ENCODE assay signal across 8 mouse cellular contexts in the genomic region with DNA sequence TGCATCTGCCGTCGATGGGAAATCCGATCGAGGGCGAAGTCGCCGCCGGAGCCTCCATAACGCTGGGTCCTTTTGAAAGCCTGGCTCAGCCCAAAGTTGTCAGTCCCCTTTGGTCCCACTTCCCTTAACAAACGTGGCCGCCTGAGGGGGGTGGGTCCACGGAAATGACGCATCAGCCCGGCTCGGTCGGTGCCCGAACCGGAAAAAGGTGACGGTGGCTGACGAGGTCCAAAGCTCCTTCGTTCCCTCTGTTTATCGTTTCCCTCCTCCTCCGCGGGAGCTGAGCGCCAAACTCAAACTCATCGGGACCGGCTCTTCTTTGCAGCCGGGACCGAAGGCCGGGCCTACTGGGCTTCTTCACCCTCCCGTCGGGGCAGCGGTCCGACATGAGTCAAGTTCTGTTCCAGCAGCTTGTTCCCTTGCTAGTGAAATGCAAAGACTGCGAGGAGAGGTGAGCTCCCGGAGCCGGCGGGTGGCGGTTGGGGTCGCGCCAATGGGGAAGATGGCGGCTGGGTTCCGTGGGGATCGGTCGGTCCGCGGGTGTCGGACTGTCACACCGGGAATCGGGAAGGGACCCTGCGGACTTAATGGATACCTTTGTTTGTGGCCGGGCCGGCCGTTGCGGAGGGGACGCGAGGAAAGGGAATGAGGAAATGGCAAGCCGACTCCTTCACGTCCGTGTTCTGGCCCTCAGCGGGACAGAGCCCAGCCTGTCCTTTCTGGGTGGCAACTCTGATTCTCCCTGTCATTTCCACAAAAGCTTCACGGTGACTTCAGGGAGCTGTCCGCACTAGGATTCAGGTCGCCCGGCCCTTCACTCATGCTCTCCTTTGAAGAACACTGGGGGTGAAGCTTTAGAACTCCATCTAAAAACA. TPM values are rescaled to one million over a fixed set of nuclear protein-coding genes. Genes with fewer than 3 reads are reported as not detected.
A peak's percentile ranks its signal among the peaks of the same experiment; 100 is the strongest.
DNase-seq lines count a peak whose midpoint lies in the region; ATAC-seq and TF ChIP-seq lines count a peak whose summit lies in the region.

Sass6 (plus strand) TSS at position 255 of the 875 bp plus-strand sequence.

- H3K36me3 ChIP-seq in ES-Bruce4 (ENCODE audit: control insufficient read depth, insufficient read depth, low read length, poor library complexity, severe bottlenecking): peaks cover 11% of the 10 kb centered on the region
- peaks cover 20% of the 10 kb centered on the region for H3K36me3 ChIP-seq in forebrain, embryonic 13.5 days (ENCODE audit: poor library complexity, severe bottlenecking)
- peaks cover 8% of the 10 kb centered on the region for H3K36me3 ChIP-seq in liver, postnatal 0 days (replicated peaks; ENCODE audit: insufficient read depth, low read length)
- H3K36me3 ChIP-seq in neural tube, embryonic 14.5 days (ENCODE audit: control insufficient read depth, insufficient read depth, low read length): peaks cover 14% of the 10 kb centered on the region; the same call in 1 of the 2 replicates

- TF ChIP-seq POLR2A in ES-Bruce4 (IDR thresholded peaks at IDR 0.05; ENCODE audit: insufficient read depth, low read length): no peak

- 0 out of 2 replicates have a peak within 1 kb of the TSS, but pooled peaks have one; percentile 12 for H3K27ac ChIP-seq in ES-Bruce4 (ENCODE audit: insufficient read depth, low read length)
- H3K27ac ChIP-seq in forebrain, embryonic 13.5 days: peak within 1 kb of the TSS; percentile 85
- peak within 1 kb of the TSS; percentile 82 for H3K27ac ChIP-seq in liver, postnatal 0 days (ENCODE audit: low read depth)
- peak within 1 kb of the TSS; percentile 68 for H3K27ac ChIP-seq in neural tube, embryonic 14.5 days (ENCODE audit: low read depth, low read length)

- peak; percentile 99 to 100 for DNase-seq in heart, postnatal 10 days
- peak; percentile 98 for DNase-seq in large intestine, adult 2 months (ENCODE audit: low read depth, low spot score)
- DNase-seq in liver, postnatal 0 days: peak; percentile 99
- DNase-seq in testis, postnatal 10 days (ENCODE audit: low spot score): peak; percentile 98

- peak within 1 kb of the TSS; percentile 84 for H3K4me3 ChIP-seq in ES-Bruce4 (ENCODE audit: low read depth, low read length)
- H3K4me3 ChIP-seq in forebrain, embryonic 13.5 days: peak within 1 kb of the TSS; percentile 85
- peak within 1 kb of the TSS; percentile 92 for H3K4me3 ChIP-seq in liver, postnatal 0 days (ENCODE audit: low read depth, low read length)
- peak within 1 kb of the TSS; percentile 82 for H3K4me3 ChIP-seq in neural tube, embryonic 14.5 days (ENCODE audit: low read depth, low read length)

- no peaks in the 10 kb centered on the region for H3K27me3 ChIP-seq in ES-Bruce4 (ENCODE audit: control insufficient read depth, insufficient read depth, low read length, poor library complexity, severe bottlenecking)
- no peaks in the 10 kb centered on the region for H3K27me3 ChIP-seq in forebrain, embryonic 13.5 days
- H3K27me3 ChIP-seq in liver, postnatal 0 days (ENCODE audit: insufficient read depth, low read length): no peaks in the 10 kb centered on the region
- H3K27me3 ChIP-seq in neural tube, embryonic 14.5 days (ENCODE audit: control insufficient read depth, insufficient read depth, low read length): no peaks in the 10 kb centered on the region

- under 1% methylated on average over 62 of the region's 65 CpGs for WGBS in forebrain, embryonic 13.5 days
- WGBS in large intestine, adult 2 months: under 1% methylated on average over 65 of the region's 65 CpGs
- under 1% methylated on average over 64 of the region's 65 CpGs for WGBS in liver, postnatal 0 days (ENCODE audit: insufficient replicate concordance)
- under 1% methylated on average over 65 of the region's 65 CpGs for WGBS in neural tube, embryonic 14.5 days

- peak within 1 kb of the TSS; percentile 83 for H3K4me2 ChIP-seq in forebrain, embryonic 13.5 days
- peak within 1 kb of the TSS; percentile 79 for H3K4me2 ChIP-seq in liver, postnatal 0 days (ENCODE audit: low read depth, low read length)
- H3K4me2 ChIP-seq in neural tube, embryonic 14.5 days (ENCODE audit: low read depth, low read length): peak within 1 kb of the TSS; percentile 87

- TF ChIP-seq CTCF in ES-Bruce4 (IDR thresholded peaks at IDR 0.05; ENCODE audit: low read depth, low read length): no peak
- TF ChIP-seq CTCF in liver, postnatal 0 days (IDR thresholded peaks at IDR 0.05; ENCODE audit: low read depth): no peak

- ATAC-seq in cerebellum, adult (ENCODE audit: insufficient number of reproducible peaks, low FRiP score, low TSS enrichment): peak; percentile 94
- ATAC-seq in forebrain, embryonic 13.5 days: peak; percentile 99
- peak; percentile 97 for ATAC-seq in liver, postnatal 0 days
- ATAC-seq in neural tube, embryonic 14.5 days (ENCODE audit: low read depth): peak; percentile 98

- H3K4me1 ChIP-seq in ES-Bruce4 (ENCODE audit: control insufficient read depth, insufficient read depth, low read length): no peaks in the 10 kb centered on the region
- peaks cover 15% of the 10 kb centered on the region for H3K4me1 ChIP-seq in forebrain, embryonic 13.5 days
- H3K4me1 ChIP-seq in liver, postnatal 0 days (ENCODE audit: insufficient read depth): peaks cover 12% of the 10 kb centered on the region; the same call in 1 of the 2 replicates
- H3K4me1 ChIP-seq in neural tube, embryonic 14.5 days (ENCODE audit: control insufficient read depth, insufficient read depth, low read length): 0 out of 2 replicates have a peak, but pooled peaks cover 2% of the 10 kb centered on the region

- intact Hi-C loops in heart, postnatal 10 days (cut with DNase I): loop anchor here (1.0 to 10.0 kb wide), 5 partner anchors 67 to 263 kb away; partner anchors contain the start of genes Mfsd14a and Rtca

- H3K9ac ChIP-seq in ES-Bruce4 (ENCODE audit: low read depth, poor library complexity, severe bottlenecking): peak within 1 kb of the TSS; percentile 83
- peak within 1 kb of the TSS; percentile 82 for H3K9ac ChIP-seq in forebrain, embryonic 13.5 days
- H3K9ac ChIP-seq in liver, postnatal 0 days (replicated peaks): peak within 1 kb of the TSS; percentile 80
- peak within 1 kb of the TSS; percentile 37 for H3K9ac ChIP-seq in neural tube, embryonic 14.5 days (replicated peaks; ENCODE audit: low read depth, low read length)

- no peak for TF ChIP-seq EP300 in ES-Bruce4 (IDR thresholded peaks at IDR 0.05; ENCODE audit: insufficient read depth, low read depth, low read length)
- TF ChIP-seq EP300 in liver, postnatal 0 days (IDR thresholded peaks at IDR 0.05; ENCODE audit: low read depth): peak; percentile 77; the same call in 1 of the 2 replicates

- H3K9me3 ChIP-seq in ES-Bruce4 (replicated peaks; ENCODE audit: control insufficient read depth, insufficient read depth, low read length, poor library complexity, severe bottlenecking): no peaks in the 10 kb centered on the region
- no peaks in the 10 kb centered on the region for H3K9me3 ChIP-seq in forebrain, embryonic 13.5 days (replicated peaks)
- no peaks in the 10 kb centered on the region for H3K9me3 ChIP-seq in liver, postnatal 0 days (ENCODE audit: low read length)
- no peaks in the 10 kb centered on the region for H3K9me3 ChIP-seq in neural tube, embryonic 14.5 days (ENCODE audit: control insufficient read depth, low read length)

RNA-seq across cellular contexts. Expression of gene Sass6, which starts in this region (rescaled TPM):
- polyA plus RNA-seq in ES-Bruce4 (2011; ENCODE audit: insufficient read depth, insufficient read length, low read depth, missing spikeins): 19.8 and 23.4 TPM in 2 replicates
- polyA plus RNA-seq in forebrain, embryonic 13.5 days (2015; fragmentation: Nextera tagmentation; extraction: Ambion mirVana): 28.4 and 29.7 TPM in 2 replicates
- total RNA-seq in heart, postnatal 10 days (2021): 1 to 10 TPM; 4.7 to 4.9 TPM
- polyA plus RNA-seq in large intestine, adult 2 months (2012; rRNA removed): 2.2 and 3.2 TPM in 2 replicates
- polyA plus RNA-seq in liver, postnatal 0 days (2015; fragmentation: Nextera tagmentation; extraction: Ambion mirVana): 6.5 and 7.4 TPM in 2 replicates
- polyA plus RNA-seq in neural tube, embryonic 14.5 days (2014; fragmentation: Nextera tagmentation; extraction: Ambion mirVana): 16.2 and 16.5 TPM in 2 replicates

Comparison
In these comparisons a context has a peak if more than half of its experiments do, and no peak if none do; other contexts are left out.
1. Peak in every context shown above with its lines: DNase-seq, ATAC-seq, H3K4me3 ChIP-seq and H3K27ac ChIP-seq.
2. H3K27ac ChIP-seq: peak in every context shown above with its lines; median percentile 85 in forebrain, embryonic 13.5 days; 82 in liver, postnatal 0 days; 68 in neural tube, embryonic 14.5 days; 12 in ES-Bruce4.